16 mouse cellular contexts compared by ENCODE assay signal in the genomic region with DNA sequence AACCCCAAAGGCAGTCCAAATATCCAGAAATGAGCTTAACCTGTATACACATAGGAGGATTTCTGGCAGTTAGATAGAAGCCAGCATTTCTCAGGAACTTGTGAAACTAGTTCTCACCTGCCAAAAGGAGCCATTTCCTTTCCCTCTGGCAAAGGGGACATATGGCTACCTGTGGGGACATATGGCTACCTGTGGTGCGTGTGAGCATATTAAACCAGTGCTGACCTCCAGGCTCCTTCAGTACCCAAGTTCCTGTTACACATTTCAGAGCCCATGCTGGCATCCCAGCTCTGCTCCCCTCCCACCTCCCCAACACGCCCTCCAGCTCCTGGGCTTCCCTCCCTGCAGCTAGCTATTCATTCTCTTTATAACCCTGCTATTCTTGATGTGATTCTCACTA. TPM values are rescaled to one million over a fixed set of nuclear protein-coding genes. Genes with fewer than 3 reads are reported as not detected.
A peak's percentile ranks its signal among the peaks of the same experiment; 100 is the strongest.
DNase-seq lines count a peak whose midpoint lies in the region; ATAC-seq lines count a peak whose summit lies in the region.
"Had no signal": no experiment of that assay in that cellular context is flagged by ENCODE, and none has a peak within 500 bp of the region (broad histone marks: within the 10 kb centered on the region; RNA-seq: fewer than 3 reads in every experiment).

No protein-coding gene starts in this region.

- no peak overlapping the region for H3K4me3 ChIP-seq in forebrain, embryonic 10.5 days
- H3K4me3 ChIP-seq in forebrain, embryonic 15.5 days = no peak overlapping the region
- no peak overlapping the region for H3K4me3 ChIP-seq in kidney, embryonic 15.5 days (replicated peaks)
- no peak overlapping the region for H3K4me3 ChIP-seq in midbrain, embryonic 10.5 days
- no peak overlapping the region for H3K4me3 ChIP-seq in midbrain, embryonic 15.5 days
- H3K4me3 ChIP-seq in stomach, embryonic 15.5 days (replicated peaks) = no peak overlapping the region
- H3K4me3 ChIP-seq: erythroblast, embryonic 14.5 days; limb, embryonic 13.5 days had no signal

- H3K27ac ChIP-seq in forebrain, embryonic 10.5 days = peak overlapping the region; percentile 66
- H3K27ac ChIP-seq in forebrain, embryonic 15.5 days (replicated peaks) = no peak overlapping the region
- 0 out of 2 replicates have a peak overlapping the region, but pooled peaks have one; percentile 24 for H3K27ac ChIP-seq in kidney, embryonic 15.5 days
- peak overlapping the region; percentile 24 for H3K27ac ChIP-seq in midbrain, embryonic 10.5 days (replicated peaks)
- no peak overlapping the region for H3K27ac ChIP-seq in midbrain, embryonic 15.5 days
- peak overlapping the region; percentile 52; the same call in 1 of the 2 replicates for H3K27ac ChIP-seq in stomach, embryonic 15.5 days
- H3K27ac ChIP-seq: hindbrain, embryonic 14.5 days; limb, embryonic 13.5 days had no signal

- H3K4me2 ChIP-seq in forebrain, embryonic 15.5 days (replicated peaks) = no peak overlapping the region
- no peak overlapping the region for H3K4me2 ChIP-seq in kidney, embryonic 15.5 days
- no peak overlapping the region for H3K4me2 ChIP-seq in midbrain, embryonic 15.5 days
- H3K4me2 ChIP-seq in stomach, embryonic 15.5 days = no peak overlapping the region
- H3K4me2 ChIP-seq: hindbrain, embryonic 14.5 days; limb, embryonic 13.5 days had no signal

- no peak overlapping the region for H3K9ac ChIP-seq in forebrain, embryonic 15.5 days (replicated peaks)
- H3K9ac ChIP-seq in kidney, embryonic 15.5 days = no peak overlapping the region
- H3K9ac ChIP-seq in midbrain, embryonic 15.5 days = no peak overlapping the region
- no peak overlapping the region for H3K9ac ChIP-seq in stomach, embryonic 15.5 days
- H3K9ac ChIP-seq: hindbrain, embryonic 14.5 days; limb, embryonic 13.5 days had no signal

- H3K36me3 ChIP-seq in forebrain, embryonic 10.5 days (replicated peaks) = peaks cover 79% of the 10 kb centered on the region
- peaks cover 42% of the 10 kb centered on the region for H3K36me3 ChIP-seq in forebrain, embryonic 15.5 days
- H3K36me3 ChIP-seq in kidney, embryonic 15.5 days = peaks cover 86% of the 10 kb centered on the region
- peaks cover 53% of the 10 kb centered on the region for H3K36me3 ChIP-seq in midbrain, embryonic 10.5 days
- peaks cover 43% of the 10 kb centered on the region for H3K36me3 ChIP-seq in midbrain, embryonic 15.5 days (replicated peaks)
- peaks cover 19% of the 10 kb centered on the region for H3K36me3 ChIP-seq in stomach, embryonic 15.5 days

- H3K4me1 ChIP-seq in forebrain, embryonic 10.5 days = peaks cover 30% of the 10 kb centered on the region
- peaks cover 6% of the 10 kb centered on the region for H3K4me1 ChIP-seq in forebrain, embryonic 15.5 days
- peaks cover 4% of the 10 kb centered on the region; the same call in 1 of the 2 replicates for H3K4me1 ChIP-seq in kidney, embryonic 15.5 days
- peaks cover 23% of the 10 kb centered on the region for H3K4me1 ChIP-seq in midbrain, embryonic 10.5 days
- H3K4me1 ChIP-seq in midbrain, embryonic 15.5 days = no peaks in the 10 kb centered on the region
- peaks cover 16% of the 10 kb centered on the region; the same call in 1 of the 2 replicates for H3K4me1 ChIP-seq in stomach, embryonic 15.5 days
- H3K4me1 ChIP-seq: limb, embryonic 13.5 days had no signal

- DNase-seq in forebrain, embryonic 10.5 days (ENCODE audit: extremely low spot score, low spot score) = no peak
- DNase-seq in kidney, postnatal 36 days = no peak
- no peak for DNase-seq in midbrain, embryonic 10.5 days (ENCODE audit: low spot score)
- no peak for DNase-seq in right cerebral cortex, adult 2 months (ENCODE audit: low spot score in 2 of 2)
- DNase-seq: B cell, adult 2 months; kidney, postnatal 25 days; layer of hippocampus, postnatal 36 days; thymus, adult 2 months had no signal

- 43% methylated on average over 2 of the region's 2 CpGs for WGBS in forebrain, embryonic 10.5 days
- WGBS in forebrain, embryonic 15.5 days = 38% methylated on average over 2 of the region's 2 CpGs
- 79% methylated on average over 2 of the region's 2 CpGs for WGBS in kidney, embryonic 15.5 days
- WGBS in midbrain, embryonic 10.5 days = 45% methylated on average over 2 of the region's 2 CpGs
- WGBS in midbrain, embryonic 15.5 days = 49% methylated on average over 2 of the region's 2 CpGs
- 75% methylated on average over 2 of the region's 2 CpGs for WGBS in stomach, embryonic 15.5 days

- no peak for ATAC-seq in forebrain, embryonic 15.5 days (replicated peaks)
- ATAC-seq in kidney, embryonic 15.5 days (replicated peaks; ENCODE audit: low FRiP score) = no peak
- no peak for ATAC-seq in midbrain, embryonic 15.5 days (replicated peaks)
- ATAC-seq in stomach, embryonic 15.5 days (ENCODE audit: insufficient read depth, low FRiP score, low read depth) = no peak
- ATAC-seq: intestine, postnatal 0 days had no signal

- H3K27me3 ChIP-seq in forebrain, embryonic 10.5 days (ENCODE audit: poor library complexity, severe bottlenecking) = no peaks in the 10 kb centered on the region
- no peaks in the 10 kb centered on the region for H3K27me3 ChIP-seq in forebrain, embryonic 15.5 days
- H3K27me3 ChIP-seq in kidney, embryonic 15.5 days = no peaks in the 10 kb centered on the region
- H3K27me3 ChIP-seq in midbrain, embryonic 10.5 days (ENCODE audit: low read depth, poor library complexity, severe bottlenecking) = no peaks in the 10 kb centered on the region
- H3K27me3 ChIP-seq in midbrain, embryonic 15.5 days (replicated peaks) = no peaks in the 10 kb centered on the region
- H3K27me3 ChIP-seq in stomach, embryonic 15.5 days (replicated peaks) = no peaks in the 10 kb centered on the region
- H3K27me3 ChIP-seq: limb, embryonic 13.5 days had no signal

- no peaks in the 10 kb centered on the region for H3K9me3 ChIP-seq in forebrain, embryonic 10.5 days
- H3K9me3 ChIP-seq in forebrain, embryonic 15.5 days = no peaks in the 10 kb centered on the region
- no peaks in the 10 kb centered on the region for H3K9me3 ChIP-seq in kidney, embryonic 15.5 days (replicated peaks)
- no peaks in the 10 kb centered on the region for H3K9me3 ChIP-seq in midbrain, embryonic 10.5 days (replicated peaks)
- H3K9me3 ChIP-seq in midbrain, embryonic 15.5 days = no peaks in the 10 kb centered on the region
- no peaks in the 10 kb centered on the region for H3K9me3 ChIP-seq in stomach, embryonic 15.5 days
- H3K9me3 ChIP-seq: limb, embryonic 13.5 days had no signal

RNA-seq across cellular contexts. Expression of a gene that starts 22.5 kb away (rescaled TPM):
- 0.44 and 1.1 TPM in 2 replicates for polyA plus RNA-seq in forebrain, embryonic 10.5 days (2016; fragmentation: Nextera tagmentation; extraction: Ambion mirVana)
- polyA plus RNA-seq in forebrain, embryonic 15.5 days (2015; fragmentation: Nextera tagmentation; extraction: Ambion mirVana) = 3.6 and 5.6 TPM in 2 replicates
- 21.4 and 24.7 TPM in 2 replicates for polyA plus RNA-seq in kidney, embryonic 15.5 days (2015; fragmentation: Nextera tagmentation; extraction: Ambion mirVana)
- polyA plus RNA-seq in midbrain, embryonic 10.5 days (2016; fragmentation: Nextera tagmentation; extraction: Ambion mirVana) = 0.68 and 0.77 TPM in 2 replicates
- 8.7 and 10.0 TPM in 2 replicates for polyA plus RNA-seq in midbrain, embryonic 15.5 days (2015; fragmentation: Nextera tagmentation; extraction: Ambion mirVana)
- polyA plus RNA-seq in stomach, embryonic 15.5 days (2015; fragmentation: Nextera tagmentation; extraction: Ambion mirVana) = 4.2 and 5.5 TPM in 2 replicates

Comparison
In these comparisons a context has a peak if more than half of its experiments do, and no peak if none do; other contexts are left out.
1. H3K27ac ChIP-seq: peak in forebrain, embryonic 10.5 days (single experiment), kidney, embryonic 15.5 days (single experiment), midbrain, embryonic 10.5 days (single experiment) and stomach, embryonic 15.5 days (single experiment); none in forebrain, embryonic 15.5 days (single experiment) and midbrain, embryonic 15.5 days (single experiment).